Mouse (Mus musculus) kidney, adult 2 months (tissue): ENCODE data around the gene Ccnf.

ENCODE experiments used
- CTCF ChIP-seq: fragments of 200-500 bp; conservative IDR thresholded peaks from 2 replicates; pipeline ENCODE4 v1.5.1; 2011; ENCODE audit warnings: low read depth, mild to moderate bottlenecking, control low read depth, low read length, moderate library complexity, mixed read lengths; ENCODE audit not compliant: insufficient read depth, insufficient read length
- POLR2A ChIP-seq: fragments of 200-500 bp; IDR thresholded peaks from one replicate; pipeline ENCODE4 v1.6.1; 2011; ENCODE audit warnings: low read depth, low read length, control low read depth

GRCm38 (mm10) chr17:24283266-24283818, 32.1 kb upstream of the Ccnf start:
- no peak for TF ChIP-seq CTCF
- no peak for TF ChIP-seq POLR2A
